Mouse (Mus musculus): ENCODE results near the gene Cabp4.
A peak's percentile ranks its signal among the peaks of the same experiment; 100 is the strongest.

Gene Cabp4

GRCm38 (mm10) chr19:4164100-4164499 lies 20.3 kb upstream of the Cabp4 start:
- DNase-seq = no peak

- DNase-seq = no peak
These were observed 19.7 kb upstream of the Cabp4 start for GRCm38 (mm10) chr19:4163543-4163887.

GRCm38 (mm10) chr19:4162646-4163542 lies 19.1 kb upstream of the Cabp4 start, which contains the start of gene Rps6kb2:
Gene Rps6kb2, minus strand, starts transcription at chr19:4163354.
- DNase-seq = peak; percentile 97

- DNase-seq = no peak
These were observed 15.2 kb upstream of the Cabp4 start for GRCm38 (mm10) chr19:4159049-4159448.

- no peak for DNase-seq
These were observed 12.9 kb upstream of the Cabp4 start for GRCm38 (mm10) chr19:4156771-4157170.

- no peak for DNase-seq
These were observed 12.3 kb upstream of the Cabp4 start for GRCm38 (mm10) chr19:4156073-4156579.

- DNase-seq = no peak
These were observed 11.6 kb upstream of the Cabp4 start for GRCm38 (mm10) chr19:4155223-4156072.

- no peak for DNase-seq
These were observed 10.8 kb upstream of the Cabp4 start for GRCm38 (mm10) chr19:4154437-4155222.

GRCm38 (mm10) chr19:4153232-4153654 lies 9.4 kb upstream of the Cabp4 start, which contains the start of gene Ptprcap:
Gene Ptprcap, plus strand, starts transcription at chr19:4153604.
- DNase-seq = no peak

GRCm38 (mm10) chr19:4152445-4153231 lies 8.8 kb upstream of the Cabp4 start:
- DNase-seq = no peak

GRCm38 (mm10) chr19:4151898-4152297 lies 8.1 kb upstream of the Cabp4 start:
- no peak for DNase-seq

GRCm38 (mm10) chr19:4151488-4151860 lies 7.6 kb upstream of the Cabp4 start:
- DNase-seq = no peak

- no peak for DNase-seq
These were observed 7.0 kb upstream of the Cabp4 start for GRCm38 (mm10) chr19:4150567-4151487.

- no peak for DNase-seq
These were observed 6.1 kb upstream of the Cabp4 start for GRCm38 (mm10) chr19:4149764-4150461.

GRCm38 (mm10) chr19:4149283-4149682 lies 5.5 kb upstream of the Cabp4 start:
- DNase-seq = no peak

GRCm38 (mm10) chr19:4148819-4149218 lies 5.0 kb upstream of the Cabp4 start:
- no peak for DNase-seq

GRCm38 (mm10) chr19:4148491-4148806 lies 4.6 kb upstream of the Cabp4 start, which contains the start of gene Coro1b:
Gene Coro1b, plus strand, starts transcription at chr19:4148619.
- peak; percentile 91 for DNase-seq

GRCm38 (mm10) chr19:4147782-4148490 lies 4.1 kb upstream of the Cabp4 start:
- no peak for DNase-seq

- DNase-seq = no peak
These were observed 3.2 kb upstream of the Cabp4 start for GRCm38 (mm10) chr19:4147022-4147405.

All from right cerebral cortex, postnatal 25 days (tissue).